Mouse (Mus musculus) layer of hippocampus, postnatal 36 days (tissue): ENCODE measurements at regions not wholly inside any gene's neighbourhood (a gene's known extent, or its start where the extent isn't known, plus 50 kb on each side); places are given as distances from the start of the nearest gene placed in this dataset.

Experiments used
- DNase-seq, 2 experiments: peaks; one replicate each; pipeline ENCODE4 v3.0.0; 2022

GRCm38 (mm10) chr2:124953015-124953414 lies 114.9 kb upstream of the Slc24a5 start:
- no peak for DNase-seq

GRCm38 (mm10) chr2:124955843-124956242 lies 112.1 kb upstream of the Slc24a5 start:
- no peak for DNase-seq

GRCm38 (mm10) chr2:124959431-124959830 lies 108.5 kb upstream of the Slc24a5 start:
- DNase-seq, result no peak

GRCm38 (mm10) chr2:124971826-124972749 lies 95.8 kb upstream of the Slc24a5 start:
- no peak for DNase-seq

- no peak for DNase-seq
Observed at GRCm38 (mm10) chr2:124975106-124975505, 92.8 kb upstream of the Slc24a5 start.

- no peak for DNase-seq
Observed at GRCm38 (mm10) chr2:124990976-124991375, 76.9 kb upstream of the Slc24a5 start.

GRCm38 (mm10) chr2:125015007-125015406 lies 52.9 kb upstream of the Slc24a5 start:
- no peak for DNase-seq

- no peak for DNase-seq
Observed at GRCm38 (mm10) chr2:125016946-125017345, 51.0 kb upstream of the Slc24a5 start.
